Mouse (Mus musculus) megakaryocyte, adult 5-6 weeks (primary cell): ENCODE measurements around the gene Prkce. TPM values are rescaled to one million over a fixed set of nuclear protein-coding genes. Genes with fewer than 3 reads are reported as not detected.

Source experiments
- ATAC-seq: 2 replicates; pipeline ENCODE4 v1.8.0; 2016; ENCODE audit warnings: mild to moderate bottlenecking, inconsistent platforms; ENCODE audit not compliant: poor library complexity, severe bottlenecking
- total RNA-seq, 2 experiments: library from RNA; stranded (forward) in 1 of 2; stranded (reverse) in 1 of 2; fragments of 153-499, 151-499 nt in 1 of 2; fragments of 221-1000, 200-1000 nt in 1 of 2; gene quantifications; 2 replicates each; pipeline versions ENCODE4 v1.2.3 to v1.2.4; 2015 to 2017

The Prkce gene
- total RNA-seq, 2 experiments from 2014 or later = 3.5 to 8.1 TPM

GRCm38 (mm10) chr17:86360849-86361248 is 193.3 kb downstream of the Prkce start:
- ATAC-seq = no peak

GRCm38 (mm10) chr17:86363356-86363755 is 195.8 kb downstream of the Prkce start:
- no peak for ATAC-seq

GRCm38 (mm10) chr17:86364349-86365075 is 196.9 kb downstream of the Prkce start:
- no peak for ATAC-seq

GRCm38 (mm10) chr17:86366919-86367318 is 199.3 kb downstream of the Prkce start:
- ATAC-seq = no peak

- ATAC-seq = no peak
These were observed 200.1 kb downstream of the Prkce start for GRCm38 (mm10) chr17:86367676-86368075.

GRCm38 (mm10) chr17:86370106-86370742 is 202.6 kb downstream of the Prkce start:
- no peak for ATAC-seq

GRCm38 (mm10) chr17:86371101-86371561 is 203.5 kb downstream of the Prkce start:
- no peak for ATAC-seq

- peak; percentile 66 for ATAC-seq
These were observed 208.8 kb downstream of the Prkce start for GRCm38 (mm10) chr17:86376389-86376788.

GRCm38 (mm10) chr17:86377863-86378262 is 210.3 kb downstream of the Prkce start:
- ATAC-seq = no peak

- peak; percentile 80 for ATAC-seq
These were observed 211.0 kb downstream of the Prkce start for GRCm38 (mm10) chr17:86378611-86379010.

GRCm38 (mm10) chr17:86379405-86380137 is 212.0 kb downstream of the Prkce start:
- ATAC-seq = no peak

GRCm38 (mm10) chr17:86381464-86381863 is 213.9 kb downstream of the Prkce start:
- no peak for ATAC-seq

- no peak for ATAC-seq
These were observed 215.3 kb downstream of the Prkce start for GRCm38 (mm10) chr17:86382885-86383284.

- ATAC-seq = no peak
These were observed 216.4 kb downstream of the Prkce start for GRCm38 (mm10) chr17:86383699-86384572.

- ATAC-seq = no peak
These were observed 224.9 kb downstream of the Prkce start for GRCm38 (mm10) chr17:86392475-86392874.

- no peak for ATAC-seq
These were observed 225.6 kb downstream of the Prkce start for GRCm38 (mm10) chr17:86393191-86393590.

GRCm38 (mm10) chr17:86397097-86397496 is 229.5 kb downstream of the Prkce start:
- ATAC-seq = no peak

GRCm38 (mm10) chr17:86397647-86398046 is 230.1 kb downstream of the Prkce start:
- no peak for ATAC-seq

- no peak for ATAC-seq
These were observed 230.6 kb downstream of the Prkce start for GRCm38 (mm10) chr17:86398226-86398625.

GRCm38 (mm10) chr17:86400032-86400431 is 232.4 kb downstream of the Prkce start:
- no peak for ATAC-seq
